Mouse (Mus musculus) lung, embryonic 16.5 days (tissue): ENCODE measurements around the gene Tmem8b. TPM values are rescaled to one million over a fixed set of nuclear protein-coding genes. Genes with fewer than 3 reads are reported as not detected.

Source experiments
- ATAC-seq: fragments of 200-750 bp; cut with Nextera tagmentation; 2 replicates; pipeline ENCODE4 v1.8.0; 2017; ENCODE audit warnings: low read depth, mild to moderate bottlenecking, moderate library complexity
- H3K27ac ChIP-seq: fragments of 300-500 bp; sonication (generic); 2 replicates; pipeline ENCODE4 v1.5.1; 2014; ENCODE audit warnings: mild to moderate bottlenecking, control low read depth, low read length
- H3K27me3 ChIP-seq: fragments of 300-500 bp; sonication (generic); 2 replicates; pipeline ENCODE4 v1.6.1; 2014; ENCODE audit warnings: low read depth, low read length, mixed read lengths; ENCODE audit not compliant: control insufficient read depth, insufficient read depth
- H3K36me3 ChIP-seq: fragments of 300-500 bp; sonication (generic); 2 replicates; pipeline ENCODE4 v1.6.1; 2014; ENCODE audit warnings: low read length; ENCODE audit not compliant: control insufficient read depth, insufficient read depth
- H3K4me1 ChIP-seq: fragments of 300-500 bp; sonication (generic); replicated peaks from 2 replicates; pipeline ENCODE4 v1.6.1; 2014; ENCODE audit warnings: low read length, mixed read lengths; ENCODE audit not compliant: control insufficient read depth, insufficient read depth
- H3K4me2 ChIP-seq: fragments of 300-500 bp; sonication (generic); 2 replicates; pipeline ENCODE4 v1.6.1; 2014; ENCODE audit warnings: low read depth, low read length, control low read depth
- H3K4me3 ChIP-seq: fragments of 300-500 bp; sonication (generic); 2 replicates; pipeline ENCODE4 v1.5.1; 2014; ENCODE audit warnings: mild to moderate bottlenecking, low read length, control low read depth
- H3K9ac ChIP-seq: fragments of 300-500 bp; sonication (generic); 2 replicates; pipeline ENCODE4 v1.6.1; 2014; ENCODE audit warnings: low read length, control low read depth
- H3K9me3 ChIP-seq: fragments of 300-500 bp; sonication (generic); 2 replicates; pipeline ENCODE4 v1.6.1; 2016; ENCODE audit warnings: low read length; ENCODE audit not compliant: control insufficient read depth
- WGBS: fragments of 180-500 bp; shearing (Covaris S2); extraction: QIAGEN DNeasy Blood & Tissue Kit; methylation state at CpG from one replicate; pipeline ENCODE4 v1.1.7; 2014; 5-methylcytosine and 5-hydroxymethylcytosine counted together
- polyA plus RNA-seq: library from polyadenylated mRNA; unstranded; fragments of >200 nt; fragmentation: Nextera tagmentation; extraction: Ambion mirVana; gene quantifications from 2 replicates; pipeline ENCODE4 v1.2.1, GENCODE M21; 2015

The Tmem8b gene
- polyA plus RNA-seq, 1 experiment from 2014 or later = 4.8 TPM

GRCm38 (mm10) chr4:43726228-43726993 is 57.6 kb downstream of the Tmem8b start:
- no peaks in the 10 kb centered on the region for H3K27me3 ChIP-seq
- no peak; the same call in 1 of the 2 replicates for ATAC-seq
- no peaks in the 10 kb centered on the region for H3K36me3 ChIP-seq
- no peak overlapping the region for H3K4me2 ChIP-seq
- no peaks in the 10 kb centered on the region for H3K9me3 ChIP-seq
- peaks cover 48% of the 10 kb centered on the region for H3K4me1 ChIP-seq
- WGBS = 44% methylated on average over 12 of the region's 12 CpGs
- H3K4me3 ChIP-seq = no peak overlapping the region
- peak overlapping the region; percentile 50 for H3K27ac ChIP-seq
- no peak overlapping the region for H3K9ac ChIP-seq

DNA sequence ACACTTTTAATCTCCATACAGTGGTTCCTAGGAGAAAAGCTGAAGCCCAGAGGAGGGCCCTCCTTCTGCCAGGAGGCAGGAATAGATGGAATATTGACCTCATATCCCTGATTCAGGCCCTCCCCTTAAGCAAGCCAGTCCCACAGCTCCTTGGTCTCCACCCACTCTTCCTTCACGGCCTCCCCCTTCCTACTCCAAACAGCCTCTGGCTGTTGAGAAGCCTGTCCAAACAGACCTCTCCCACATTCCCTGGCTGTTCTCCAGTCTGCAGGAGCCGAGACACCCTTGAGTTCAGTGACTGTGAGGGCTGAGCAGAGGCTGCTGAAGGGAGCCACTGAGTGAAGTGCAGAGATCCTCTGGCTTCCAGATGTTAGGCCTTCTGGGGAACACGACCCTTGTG is 58.2 kb downstream of the Tmem8b start, which contains the start of gene Hrct1:
Gene Hrct1 (plus strand): TSS at position 194 of the 400 bp plus-strand sequence.
- H3K27ac ChIP-seq = peak within 1 kb of the TSS; percentile 82
- no peaks in the 10 kb centered on the region for H3K36me3 ChIP-seq
- no peaks in the 10 kb centered on the region for H3K9me3 ChIP-seq
- peaks cover 48% of the 10 kb centered on the region for H3K4me1 ChIP-seq
- H3K9ac ChIP-seq = peak within 1 kb of the TSS; percentile 26; the same call in 1 of the 2 replicates
- WGBS = 12% methylated on average over 3 of the region's 3 CpGs
- peak; percentile 85 for ATAC-seq
- no peak within 1 kb of the TSS for H3K4me3 ChIP-seq
- H3K4me2 ChIP-seq = no peak within 1 kb of the TSS
- no peaks in the 10 kb centered on the region for H3K27me3 ChIP-seq

- no peak overlapping the region for H3K4me2 ChIP-seq
- no peaks in the 10 kb centered on the region for H3K27me3 ChIP-seq
- H3K4me1 ChIP-seq = peaks cover 48% of the 10 kb centered on the region
- peak overlapping the region; percentile 82 for H3K27ac ChIP-seq
- no peaks in the 10 kb centered on the region for H3K36me3 ChIP-seq
- WGBS = 56% methylated on average over 7 of the region's 7 CpGs
- ATAC-seq = 0 out of 2 replicates have a peak, but pooled peaks have one; percentile 10
- no peak overlapping the region for H3K4me3 ChIP-seq
- H3K9ac ChIP-seq = peak overlapping the region; percentile 26; the same call in 1 of the 2 replicates
- H3K9me3 ChIP-seq = no peaks in the 10 kb centered on the region
Measured at GRCm38 (mm10) chr4:43727718-43728575, 59.2 kb downstream of the Tmem8b start.

GRCm38 (mm10) chr4:43728576-43728954 is 59.8 kb downstream of the Tmem8b start:
- no peaks in the 10 kb centered on the region for H3K36me3 ChIP-seq
- no peak overlapping the region for H3K9ac ChIP-seq
- peaks cover 48% of the 10 kb centered on the region for H3K4me1 ChIP-seq
- ATAC-seq = peak; percentile 59
- H3K4me2 ChIP-seq = no peak overlapping the region
- no peaks in the 10 kb centered on the region for H3K9me3 ChIP-seq
- WGBS = 17% methylated on average over 5 of the region's 5 CpGs
- H3K27me3 ChIP-seq = no peaks in the 10 kb centered on the region
- H3K27ac ChIP-seq = peak overlapping the region; percentile 82
- no peak overlapping the region for H3K4me3 ChIP-seq

DNA sequence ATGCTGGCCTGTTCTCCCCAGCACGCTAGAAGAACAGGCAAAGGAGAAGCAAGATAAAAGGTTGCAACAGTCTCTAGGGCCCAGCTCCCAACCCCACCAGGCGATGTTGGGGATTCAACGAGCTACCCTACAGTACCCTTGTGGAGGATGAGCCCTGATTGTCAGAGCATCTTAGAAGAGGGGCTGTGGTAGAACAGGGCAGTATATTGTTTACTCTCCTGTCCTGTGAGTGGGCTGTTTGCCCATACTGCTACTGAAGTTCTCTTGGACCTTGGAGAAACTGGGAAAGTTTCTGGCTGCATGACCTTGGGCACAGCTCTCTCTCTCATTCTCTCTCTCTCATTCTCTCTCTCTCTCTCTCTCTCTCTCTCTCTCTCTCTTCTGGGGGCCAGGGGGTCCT is 60.4 kb downstream of the Tmem8b start:
- H3K4me3 ChIP-seq = no peak overlapping the region
- no peaks in the 10 kb centered on the region for H3K36me3 ChIP-seq
- H3K27ac ChIP-seq = peak overlapping the region; percentile 82
- H3K4me1 ChIP-seq = peaks cover 54% of the 10 kb centered on the region
- 35% methylated on average over 3 of the region's 3 CpGs for WGBS
- H3K27me3 ChIP-seq = no peaks in the 10 kb centered on the region
- H3K9ac ChIP-seq = no peak overlapping the region
- no peak for ATAC-seq
- no peak overlapping the region for H3K4me2 ChIP-seq
- H3K9me3 ChIP-seq = no peaks in the 10 kb centered on the region

GRCm38 (mm10) chr4:43729794-43730550 is 61.2 kb downstream of the Tmem8b start, which contains the start of gene Spaar:
Gene Spaar, plus strand, starts transcription at chr4:43730034.
- Histone ChIP-seq H3K4me2 (peak within 1 kb of the TSS; percentile 19; the same call in 1 of the 2 replicates), H3K9me3 (no peaks in the 10 kb centered on the region), H3K36me3 (no peaks in the 10 kb centered on the region), H3K4me1 (peaks cover 54% of the 10 kb centered on the region), H3K4me3 (no peak within 1 kb of the TSS), H3K27ac (peak within 1 kb of the TSS; percentile 82), H3K27me3 (no peaks in the 10 kb centered on the region), H3K9ac (no peak within 1 kb of the TSS)
- ATAC-seq = peak; percentile 29
- 35% methylated on average over 14 of the region's 14 CpGs for WGBS

GRCm38 (mm10) chr4:43730750-43731297 is 62.1 kb downstream of the Tmem8b start:
- Histone ChIP-seq H3K27ac (peak overlapping the region; percentile 82), H3K9ac (no peak overlapping the region), H3K4me3 (no peak overlapping the region), H3K4me1 (peaks cover 54% of the 10 kb centered on the region), H3K9me3 (no peaks in the 10 kb centered on the region), H3K27me3 (no peaks in the 10 kb centered on the region), H3K4me2 (peak overlapping the region; percentile 6; the same call in 1 of the 2 replicates), H3K36me3 (no peaks in the 10 kb centered on the region)
- 57% methylated on average over 21 of the region's 21 CpGs for WGBS
- no peak for ATAC-seq

- H3K4me1 ChIP-seq = peaks cover 44% of the 10 kb centered on the region
- WGBS = 5% methylated on average over 1 of the region's 1 CpGs
- H3K4me2 ChIP-seq = no peak overlapping the region
Measured at GRCm38 (mm10) chr4:43732171-43732570, 63.4 kb downstream of the Tmem8b start.

More at GRCm38 (mm10) chr4:43732171-43732570, 63.4 kb downstream of the Tmem8b start:
- Histone ChIP-seq H3K9ac (peak overlapping the region; percentile 2; the same call in 1 of the 2 replicates), H3K4me3 (no peak overlapping the region), H3K27ac (no peak overlapping the region), H3K27me3 (no peaks in the 10 kb centered on the region), H3K36me3 (no peaks in the 10 kb centered on the region), H3K9me3 (no peaks in the 10 kb centered on the region)
- ATAC-seq = no peak
